Mouse (Mus musculus): ENCODE measurements at regions not wholly inside any gene's neighbourhood (a gene's known extent, or its start where the extent isn't known, plus 50 kb on each side); places are given as distances from the start of the nearest gene placed in this dataset.
"Not testable (repeated sequence)": the region's sequence is repeated elsewhere in the genome, so short reads cannot be mapped to it uniquely, and the experiment has no call there.

- H3K27ac ChIP-seq (replicated peaks; ENCODE audit: low read depth, low read length) = no peak overlapping the region
- ATAC-seq (ENCODE audit: low FRiP score, low read depth) (no peak), DNase-seq (ENCODE audit: low spot score) (no peak)
- TF ChIP-seq POLR2A (IDR thresholded peaks at IDR 0.05; ENCODE audit: borderline replicate concordance, extremely low read depth, insufficient read depth, insufficient read length) = no peak
- H3K9ac ChIP-seq (ENCODE audit: low read depth, low read length, severe bottlenecking) = no peak overlapping the region
- H3K27me3 ChIP-seq (ENCODE audit: control insufficient read depth, insufficient read depth, low read length) = no peaks in the 10 kb centered on the region
- no peak overlapping the region for H3K4me2 ChIP-seq (replicated peaks; ENCODE audit: low read depth, low read length, severe bottlenecking)
- H3K36me3 ChIP-seq (ENCODE audit: control insufficient read depth, insufficient read depth, low read length) = no peaks in the 10 kb centered on the region
- 79% methylated on average over 3 of the region's 3 CpGs for WGBS
- H3K4me3 ChIP-seq (replicated peaks; ENCODE audit: low read length) = no peak overlapping the region
- peaks cover 8% of the 10 kb centered on the region; the same call in 1 of the 2 replicates for H3K9me3 ChIP-seq (ENCODE audit: control insufficient read depth, low read length)
- no peaks in the 10 kb centered on the region for H3K4me1 ChIP-seq (ENCODE audit: control insufficient read depth, insufficient read depth, low read length)
These were observed 58.1 kb upstream of the Slc1a4 start for GRCm38 (mm10) chr11:20390622-20391021.

DNA sequence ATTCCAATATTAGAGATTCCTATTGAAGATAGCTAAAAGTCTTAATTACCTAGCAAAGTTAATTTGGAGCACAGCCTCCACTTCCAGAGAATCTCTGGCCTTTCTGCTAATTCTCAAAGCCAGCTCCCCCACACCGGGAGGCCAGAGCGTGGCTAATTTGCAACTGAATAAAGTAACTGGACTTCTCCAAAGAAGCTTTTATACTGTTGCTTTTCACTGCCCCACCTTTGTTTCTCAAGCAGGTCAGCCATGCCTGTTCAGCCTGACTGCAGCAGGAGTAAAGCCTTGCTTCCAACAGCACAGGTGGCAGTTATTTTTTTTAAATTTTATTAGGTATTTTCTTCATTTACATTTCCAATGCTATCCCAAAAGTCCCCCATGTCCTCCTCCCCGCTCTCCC, 60.8 kb upstream of the Slc1a4 start:
- H3K9ac ChIP-seq (ENCODE audit: low read depth, low read length, severe bottlenecking); H3K9me3 ChIP-seq (ENCODE audit: control insufficient read depth, low read length); H3K4me2 ChIP-seq (replicated peaks; ENCODE audit: low read depth, low read length, severe bottlenecking); H3K4me3 ChIP-seq (replicated peaks; ENCODE audit: low read length); H3K27me3 ChIP-seq (ENCODE audit: control insufficient read depth, insufficient read depth, low read length); DNase-seq (ENCODE audit: low spot score); H3K36me3 ChIP-seq (ENCODE audit: control insufficient read depth, insufficient read depth, low read length); ATAC-seq (ENCODE audit: low FRiP score, low read depth); H3K27ac ChIP-seq (replicated peaks; ENCODE audit: low read depth, low read length); H3K4me1 ChIP-seq (ENCODE audit: control insufficient read depth, insufficient read depth, low read length): not testable (repeated sequence)
- WGBS = 89% methylated on average over 3 of the region's 3 CpGs

- H3K4me2 ChIP-seq (replicated peaks; ENCODE audit: low read depth, low read length, severe bottlenecking); H3K4me1 ChIP-seq (ENCODE audit: control insufficient read depth, insufficient read depth, low read length); H3K9ac ChIP-seq (ENCODE audit: low read depth, low read length, severe bottlenecking); DNase-seq (ENCODE audit: low spot score); ATAC-seq (ENCODE audit: low FRiP score, low read depth); H3K27me3 ChIP-seq (ENCODE audit: control insufficient read depth, insufficient read depth, low read length); H3K4me3 ChIP-seq (replicated peaks; ENCODE audit: low read length); H3K36me3 ChIP-seq (ENCODE audit: control insufficient read depth, insufficient read depth, low read length); H3K27ac ChIP-seq (replicated peaks; ENCODE audit: low read depth, low read length); H3K9me3 ChIP-seq (ENCODE audit: control insufficient read depth, low read length): not testable (repeated sequence)
- 94% methylated on average over 3 of the region's 3 CpGs for WGBS
These were observed 61.3 kb upstream of the Slc1a4 start for GRCm38 (mm10) chr11:20393807-20394206.

GRCm38 (mm10) chr11:20395848-20396203, 63.3 kb upstream of the Slc1a4 start:
- ATAC-seq (ENCODE audit: low FRiP score, low read depth) = no peak
- H3K4me2 ChIP-seq (replicated peaks; ENCODE audit: low read depth, low read length, severe bottlenecking) = no peak overlapping the region

DNA sequence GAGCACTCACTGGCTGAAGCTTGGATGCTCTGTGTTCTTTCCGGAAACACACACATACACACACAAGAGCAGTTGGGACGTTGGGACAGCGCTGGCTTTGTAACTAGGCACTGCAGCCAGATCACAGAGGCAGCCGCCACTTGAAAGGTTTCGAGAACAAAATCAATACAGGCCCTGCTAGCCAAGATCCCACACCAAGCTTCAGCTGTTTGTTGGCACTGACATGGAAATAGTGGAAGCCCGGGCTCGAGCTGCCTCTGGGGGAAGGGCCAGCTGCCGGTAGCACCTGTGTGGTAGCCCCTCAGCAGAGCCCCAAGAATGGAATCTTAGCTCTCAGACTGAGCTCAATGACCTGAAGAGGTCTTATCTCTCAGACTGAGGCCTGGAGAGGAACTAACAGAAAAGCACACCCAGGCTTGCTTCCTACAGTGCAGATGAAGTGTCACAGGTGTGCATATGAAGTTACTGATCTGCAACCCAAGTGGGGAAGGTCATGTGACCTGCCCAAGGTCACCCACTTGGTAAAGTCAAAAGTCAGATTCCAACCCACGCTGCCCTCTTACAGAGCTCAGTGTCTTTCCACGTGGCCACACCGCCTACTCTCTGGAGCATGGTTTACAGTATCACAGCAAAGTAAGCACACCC, 63.8 kb upstream of the Slc1a4 start:
- DNase-seq (ENCODE audit: low spot score) (no peak), ATAC-seq (ENCODE audit: low FRiP score, low read depth) (no peak)
- 69% methylated on average over 11 of the region's 11 CpGs for WGBS

More at GRCm38 (mm10) chr11:20395848-20396203, 63.3 kb upstream of the Slc1a4 start:
- no peak for TF ChIP-seq POLR2A (IDR thresholded peaks at IDR 0.05; ENCODE audit: borderline replicate concordance, extremely low read depth, insufficient read depth, insufficient read length)
- Histone ChIP-seq H3K9ac (ENCODE audit: low read depth, low read length, severe bottlenecking) (no peak overlapping the region), H3K4me1 (ENCODE audit: control insufficient read depth, insufficient read depth, low read length) (peaks cover 8% of the 10 kb centered on the region), H3K4me3 (replicated peaks; ENCODE audit: low read length) (no peak overlapping the region), H3K27ac (replicated peaks; ENCODE audit: low read depth, low read length) (no peak overlapping the region), H3K27me3 (ENCODE audit: control insufficient read depth, insufficient read depth, low read length) (no peaks in the 10 kb centered on the region), H3K36me3 (ENCODE audit: control insufficient read depth, insufficient read depth, low read length) (no peaks in the 10 kb centered on the region), H3K9me3 (ENCODE audit: control insufficient read depth, low read length) (peaks cover 5% of the 10 kb centered on the region; the same call in 1 of the 2 replicates)
- DNase-seq (ENCODE audit: low spot score) = no peak
- WGBS = 90% methylated on average over 7 of the region's 7 CpGs

GRCm38 (mm10) chr11:20396884-20397283, 64.4 kb upstream of the Slc1a4 start:
- H3K9ac ChIP-seq (ENCODE audit: low read depth, low read length, severe bottlenecking) = no peak overlapping the region
- no peak overlapping the region for H3K27ac ChIP-seq (replicated peaks; ENCODE audit: low read depth, low read length)
- H3K4me3 ChIP-seq (replicated peaks; ENCODE audit: low read length) = no peak overlapping the region
- H3K4me2 ChIP-seq (replicated peaks; ENCODE audit: low read depth, low read length, severe bottlenecking) = no peak overlapping the region
- DNase-seq (ENCODE audit: low spot score) (peak; percentile 44), ATAC-seq (ENCODE audit: low FRiP score, low read depth) (no peak)
- H3K27me3 ChIP-seq (ENCODE audit: control insufficient read depth, insufficient read depth, low read length) = no peaks in the 10 kb centered on the region
- TF ChIP-seq POLR2A (IDR thresholded peaks at IDR 0.05; ENCODE audit: borderline replicate concordance, extremely low read depth, insufficient read depth, insufficient read length) = no peak
- H3K9me3 ChIP-seq (ENCODE audit: control insufficient read depth, low read length) = no peaks in the 10 kb centered on the region
- H3K4me1 ChIP-seq (ENCODE audit: control insufficient read depth, insufficient read depth, low read length) = peaks cover 8% of the 10 kb centered on the region
- H3K36me3 ChIP-seq (ENCODE audit: control insufficient read depth, insufficient read depth, low read length) = no peaks in the 10 kb centered on the region
- 29% methylated on average over 3 of the region's 3 CpGs for WGBS

More for the DNA sequence above, 63.8 kb upstream of the Slc1a4 start:
- Histone ChIP-seq H3K36me3 (ENCODE audit: control insufficient read depth, insufficient read depth, low read length) (no peaks in the 10 kb centered on the region), H3K9ac (ENCODE audit: low read depth, low read length, severe bottlenecking) (no peak overlapping the region), H3K27me3 (ENCODE audit: control insufficient read depth, insufficient read depth, low read length) (no peaks in the 10 kb centered on the region), H3K4me3 (replicated peaks; ENCODE audit: low read length) (no peak overlapping the region), H3K27ac (replicated peaks; ENCODE audit: low read depth, low read length) (no peak overlapping the region), H3K4me2 (replicated peaks; ENCODE audit: low read depth, low read length, severe bottlenecking) (no peak overlapping the region), H3K9me3 (ENCODE audit: control insufficient read depth, low read length) (peaks cover 2% of the 10 kb centered on the region; the same call in 1 of the 2 replicates), H3K4me1 (ENCODE audit: control insufficient read depth, insufficient read depth, low read length) (peaks cover 8% of the 10 kb centered on the region)
- TF ChIP-seq POLR2A (IDR thresholded peaks at IDR 0.05; ENCODE audit: borderline replicate concordance, extremely low read depth, insufficient read depth, insufficient read length) = no peak

All from limb, embryonic 14.5 days (tissue).